Mouse (Mus musculus): ENCODE measurements around the gene Cep57l1. TPM values are rescaled to one million over a fixed set of nuclear protein-coding genes. Genes with fewer than 3 reads are reported as not detected.

Gene Cep57l1
- polyA plus RNA-seq, 1 experiment from 2014 or later = 22.8 TPM

- ATAC-seq (ENCODE audit: insufficient number of reproducible peaks, insufficient read depth, low FRiP score, low read depth) = no peak
- Histone ChIP-seq H3K4me3 (ENCODE audit: low read depth, low read length) (no peak overlapping the region), H3K9ac (replicated peaks; ENCODE audit: low read depth, low read length) (no peak overlapping the region), H3K36me3 (ENCODE audit: control insufficient read depth, insufficient read depth, low read length) (no peaks in the 10 kb centered on the region), H3K9me3 (ENCODE audit: control insufficient read depth, low read depth, low read length) (no peaks in the 10 kb centered on the region), H3K27me3 (ENCODE audit: control insufficient read depth, insufficient read depth, low read length) (no peaks in the 10 kb centered on the region), H3K4me1 (ENCODE audit: control insufficient read depth, insufficient read depth, low read length) (peaks cover 4% of the 10 kb centered on the region; the same call in 1 of the 2 replicates), H3K27ac (ENCODE audit: low read length) (no peak overlapping the region), H3K4me2 (replicated peaks; ENCODE audit: low read depth, low read length) (no peak overlapping the region)
- WGBS = 68% methylated on average over 6 of the region's 6 CpGs
Measured at GRCm38 (mm10) chr10:41675842-41676571, 133.7 kb downstream of the Cep57l1 start.

- Histone ChIP-seq H3K9me3 (ENCODE audit: control insufficient read depth, low read depth, low read length) (no peaks in the 10 kb centered on the region), H3K27ac (ENCODE audit: low read length) (no peak overlapping the region), H3K4me2 (replicated peaks; ENCODE audit: low read depth, low read length) (no peak overlapping the region), H3K4me1 (ENCODE audit: control insufficient read depth, insufficient read depth, low read length) (peaks cover 4% of the 10 kb centered on the region; the same call in 1 of the 2 replicates), H3K27me3 (ENCODE audit: control insufficient read depth, insufficient read depth, low read length) (no peaks in the 10 kb centered on the region), H3K36me3 (ENCODE audit: control insufficient read depth, insufficient read depth, low read length) (no peaks in the 10 kb centered on the region), H3K4me3 (ENCODE audit: low read depth, low read length) (no peak overlapping the region), H3K9ac (replicated peaks; ENCODE audit: low read depth, low read length) (no peak overlapping the region)
- no peak for ATAC-seq (ENCODE audit: insufficient number of reproducible peaks, insufficient read depth, low FRiP score, low read depth)
- 35% methylated on average over 6 of the region's 6 CpGs for WGBS
Measured at GRCm38 (mm10) chr10:41675243-41675642, 134.4 kb downstream of the Cep57l1 start.

- no peaks in the 10 kb centered on the region for H3K27me3 ChIP-seq (ENCODE audit: control insufficient read depth, insufficient read depth, low read length)
- no peaks in the 10 kb centered on the region for H3K9me3 ChIP-seq (ENCODE audit: control insufficient read depth, low read depth, low read length)
- WGBS = 68% methylated on average over 3 of the region's 3 CpGs
- H3K4me2 ChIP-seq (replicated peaks; ENCODE audit: low read depth, low read length) = no peak overlapping the region
- no peak overlapping the region for H3K9ac ChIP-seq (replicated peaks; ENCODE audit: low read depth, low read length)
- H3K4me1 ChIP-seq (ENCODE audit: control insufficient read depth, insufficient read depth, low read length) = peaks cover 4% of the 10 kb centered on the region; the same call in 1 of the 2 replicates
- H3K36me3 ChIP-seq (ENCODE audit: control insufficient read depth, insufficient read depth, low read length) = no peaks in the 10 kb centered on the region
- H3K4me3 ChIP-seq (ENCODE audit: low read depth, low read length) = no peak overlapping the region
- no peak for ATAC-seq (ENCODE audit: insufficient number of reproducible peaks, insufficient read depth, low FRiP score, low read depth)
- no peak overlapping the region for H3K27ac ChIP-seq (ENCODE audit: low read length)
Measured at GRCm38 (mm10) chr10:41674362-41674761, 135.3 kb downstream of the Cep57l1 start.

- no peak overlapping the region for H3K4me2 ChIP-seq (replicated peaks; ENCODE audit: low read depth, low read length)
- H3K9me3 ChIP-seq (ENCODE audit: control insufficient read depth, low read depth, low read length) = no peaks in the 10 kb centered on the region
- H3K9ac ChIP-seq (replicated peaks; ENCODE audit: low read depth, low read length) = no peak overlapping the region
- H3K36me3 ChIP-seq (ENCODE audit: control insufficient read depth, insufficient read depth, low read length) = no peaks in the 10 kb centered on the region
- H3K27ac ChIP-seq (ENCODE audit: low read length) = no peak overlapping the region
- 79% methylated on average over 5 of the region's 5 CpGs for WGBS
- no peak overlapping the region for H3K4me3 ChIP-seq (ENCODE audit: low read depth, low read length)
- H3K27me3 ChIP-seq (ENCODE audit: control insufficient read depth, insufficient read depth, low read length) = no peaks in the 10 kb centered on the region
- H3K4me1 ChIP-seq (ENCODE audit: control insufficient read depth, insufficient read depth, low read length) = no peaks in the 10 kb centered on the region
- ATAC-seq (ENCODE audit: insufficient number of reproducible peaks, insufficient read depth, low FRiP score, low read depth) = no peak
Measured at GRCm38 (mm10) chr10:41670196-41670595, 139.5 kb downstream of the Cep57l1 start.

Small RNA genes lying within 50 kb of the gene (microRNA-seq; reads per million reads assigned to microRNA genes)
- not detected for gene Mir3473b

Other genes starting within 250 kb of the Cep57l1 start
- 0.51 and 1.2 TPM in 2 replicates for gene Ccdc162, start 93.2 kb downstream of the Cep57l1 start, polyA plus RNA-seq (2014; fragmentation: Nextera tagmentation; extraction: Ambion mirVana)
- gene Sesn1, start 64 bp upstream of the Cep57l1 start, polyA plus RNA-seq (2014; fragmentation: Nextera tagmentation; extraction: Ambion mirVana) = 33.8 and 36.7 TPM in 2 replicates
- gene Armc2, start 208.6 kb upstream of the Cep57l1 start, polyA plus RNA-seq (2014; fragmentation: Nextera tagmentation; extraction: Ambion mirVana) = 1.9 and 2.2 TPM in 2 replicates